Mouse (Mus musculus) G1E (cell line): ENCODE measurements around the gene AF067061.
"Not testable (repeated sequence)": the region's sequence is repeated elsewhere in the genome, so short reads cannot be mapped to it uniquely, and the experiment has no call there.

ENCODE experiments used
- CTCF ChIP-seq: IDR thresholded peaks from 2 replicates; pipeline ENCODE4 v1.5.1; 2012; ENCODE audit warnings: low read depth, low read length, inconsistent platforms, mixed read lengths
- GATA1 ChIP-seq: IDR thresholded peaks from 2 replicates; pipeline ENCODE4 v1.6.1; 2012; ENCODE audit warnings: borderline replicate concordance, low read length, inconsistent platforms, mixed read lengths
- GATA2 ChIP-seq: IDR thresholded peaks from 2 replicates; pipeline ENCODE4 v1.6.1; 2012; ENCODE audit warnings: low read depth, low read length, inconsistent platforms, borderline replicate concordance
- TAL1 ChIP-seq: conservative IDR thresholded peaks from 2 replicates; pipeline ENCODE4 v1.6.1; 2012; ENCODE audit warnings: low read depth, low read length, inconsistent platforms, mixed read lengths

DNA sequence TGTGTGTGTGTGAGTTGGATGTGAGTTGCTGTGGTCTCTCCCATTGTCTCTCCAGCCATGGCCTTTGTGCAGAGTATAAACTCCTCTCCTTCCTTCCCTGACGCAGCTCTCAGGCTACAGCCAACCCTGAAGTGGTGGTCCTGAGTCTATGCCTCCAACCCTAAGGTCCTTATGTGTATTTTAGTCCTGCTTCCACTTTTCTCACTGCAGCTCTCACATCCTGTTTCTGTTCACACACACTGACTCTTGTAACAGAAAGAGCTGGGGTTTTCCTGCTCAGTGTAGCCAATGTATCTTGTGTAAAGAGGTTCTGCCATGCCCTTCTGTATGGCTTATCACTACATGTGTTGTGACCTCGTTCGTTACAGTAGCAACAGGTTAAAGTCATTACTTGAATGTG is 3.2 kb upstream of the AF067061 start:
- TF ChIP-seq CTCF, GATA1, TAL1, GATA2: not testable (repeated sequence)
